Mouse (Mus musculus) effector memory CD4-positive, alpha-beta T cell, adult 7 months (primary cell): ENCODE data around the gene Fstl4. TPM values are rescaled to one million over a fixed set of nuclear protein-coding genes. Genes with fewer than 3 reads are reported as not detected.

Source experiments
- polyA plus RNA-seq: library from polyadenylated mRNA; unstranded; fragments of 100-300 nt; shearing (Covaris generic); gene quantifications from one replicate; pipeline ENCODE4 v1.2.1, GENCODE M21; 2017

Gene Fstl4
- 0.23 TPM for polyA plus RNA-seq

DNA sequence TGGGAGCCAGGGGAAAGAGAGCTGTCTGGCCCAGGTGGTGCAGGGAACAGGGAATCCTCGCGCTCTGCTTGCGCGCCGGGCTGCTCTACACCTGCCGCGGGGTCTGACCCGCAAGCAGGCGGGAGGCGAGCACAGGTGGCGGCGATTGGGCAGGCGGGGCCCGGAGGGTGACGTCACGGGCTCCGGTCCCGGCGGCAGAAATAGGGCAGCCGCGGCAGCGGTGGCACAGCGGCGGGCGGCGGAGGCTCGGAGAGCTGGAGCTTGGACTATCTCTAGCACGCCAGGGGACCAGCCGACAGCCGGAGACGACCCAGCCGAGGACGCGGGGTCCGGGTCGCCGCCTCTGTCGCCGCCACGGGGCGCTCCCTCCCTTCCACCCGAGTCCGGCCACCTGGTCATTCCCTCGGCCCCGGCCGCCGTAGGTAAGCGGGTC lies at the start of gene Fstl4:
Fstl4 (plus strand) TSS at position 174 of the 433 bp plus-strand sequence.

